Mouse (Mus musculus): Measurements from ENCODE around the gene Sobp. TPM values are rescaled to one million over a fixed set of nuclear protein-coding genes. Genes with fewer than 3 reads are reported as not detected.

Sobp gene
- polyA plus RNA-seq, 1 experiment: not detected

DNA sequence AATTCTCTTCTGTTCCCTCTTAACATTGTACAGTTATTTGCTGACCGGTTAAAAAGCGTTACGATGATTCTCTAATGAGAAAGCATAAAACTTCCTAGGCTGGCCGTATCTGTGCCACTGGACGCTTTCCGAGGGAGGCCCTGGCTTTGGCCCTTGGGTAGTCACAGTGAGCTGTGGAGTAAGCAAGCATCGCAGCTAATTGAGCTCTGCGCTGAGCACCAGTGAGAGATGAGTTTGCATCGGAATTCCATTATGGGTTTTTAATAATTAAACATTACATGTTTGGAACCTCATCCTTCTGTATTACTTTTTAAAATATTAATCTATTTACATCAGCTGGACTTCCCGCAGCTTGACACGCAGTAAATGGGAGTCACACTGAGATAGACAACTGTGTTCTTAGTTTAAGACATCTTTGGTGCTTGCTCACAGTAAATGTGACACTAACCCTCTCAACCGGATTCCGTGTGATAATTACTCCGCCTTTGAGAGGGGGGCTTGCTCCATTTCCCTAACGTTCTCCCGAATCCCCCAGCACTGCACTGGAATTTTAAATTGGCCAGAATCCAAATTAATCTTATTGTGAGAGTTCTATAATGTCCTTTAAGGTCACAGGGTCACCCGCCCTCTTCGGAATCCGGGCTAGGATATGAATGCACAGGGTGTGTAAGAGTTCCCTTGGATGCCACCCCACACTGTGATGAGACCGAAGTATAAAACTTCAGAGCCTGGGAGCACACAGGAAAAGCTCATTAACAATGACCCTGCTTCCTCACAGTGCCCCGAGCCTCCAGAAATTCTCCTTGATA, 137.5 kb downstream of the Sobp start:
- no peak for TF ChIP-seq GATA1 (IDR thresholded peaks at IDR 0.05; ENCODE audit: low read length)

DNA sequence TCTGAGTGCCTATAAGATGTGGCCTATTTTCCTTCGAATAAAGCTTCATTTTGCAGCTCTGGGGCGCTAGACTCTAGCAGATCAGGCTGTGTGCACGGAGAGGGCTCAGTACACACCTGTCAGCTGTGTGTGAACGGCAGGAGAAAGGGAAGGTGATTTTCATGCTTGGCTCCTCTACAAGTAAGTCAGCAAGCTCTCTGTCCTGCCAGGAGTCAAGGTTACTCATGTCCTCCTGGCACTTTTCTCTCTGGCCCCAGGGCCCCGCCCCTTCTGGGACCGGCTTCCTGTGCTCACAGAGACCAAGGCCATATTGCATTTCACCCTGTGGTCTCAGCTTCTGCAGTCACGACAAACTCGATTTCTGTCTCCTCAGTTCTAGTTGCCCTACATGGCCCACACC, 138.8 kb downstream of the Sobp start:
- no peak for TF ChIP-seq GATA1 (IDR thresholded peaks at IDR 0.05; ENCODE audit: low read length)

DNA sequence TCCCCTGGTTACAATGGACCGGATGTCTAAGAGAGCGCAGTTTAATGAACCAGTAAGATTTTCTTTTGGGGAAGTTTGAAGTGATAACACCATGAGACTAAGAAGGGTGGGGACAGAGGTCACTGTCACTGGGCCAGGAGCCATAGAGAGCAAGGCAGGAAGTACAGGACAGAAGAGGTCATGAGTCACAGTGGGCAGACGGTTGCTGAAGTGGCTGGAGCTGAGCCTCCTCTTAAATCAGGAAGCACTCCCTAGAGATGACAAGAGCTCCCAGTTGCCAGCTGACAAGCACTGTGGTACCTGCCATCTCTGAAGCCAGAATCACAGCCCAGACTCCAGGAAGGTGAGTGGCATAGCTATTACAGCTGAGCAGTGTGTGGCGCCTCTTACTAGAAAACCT, 139.5 kb downstream of the Sobp start:
- no peak for TF ChIP-seq GATA1 (IDR thresholded peaks at IDR 0.05; ENCODE audit: low read length)

- TF ChIP-seq GATA1 (IDR thresholded peaks at IDR 0.05; ENCODE audit: low read length): no peak
Measured at GRCm38 (mm10) chr10:43033481-43034248, 140.7 kb downstream of the Sobp start.

GRCm38 (mm10) chr10:43027006-43027405, 147.3 kb downstream of the Sobp start:
- TF ChIP-seq GATA1 (IDR thresholded peaks at IDR 0.05; ENCODE audit: low read length): no peak

GRCm38 (mm10) chr10:43023454-43024194, 150.7 kb downstream of the Sobp start:
- TF ChIP-seq GATA1 (IDR thresholded peaks at IDR 0.05; ENCODE audit: low read length): no peak

- TF ChIP-seq GATA1 (IDR thresholded peaks at IDR 0.05; ENCODE audit: low read length): no peak
Measured at GRCm38 (mm10) chr10:43022190-43022761, 152.1 kb downstream of the Sobp start.

DNA sequence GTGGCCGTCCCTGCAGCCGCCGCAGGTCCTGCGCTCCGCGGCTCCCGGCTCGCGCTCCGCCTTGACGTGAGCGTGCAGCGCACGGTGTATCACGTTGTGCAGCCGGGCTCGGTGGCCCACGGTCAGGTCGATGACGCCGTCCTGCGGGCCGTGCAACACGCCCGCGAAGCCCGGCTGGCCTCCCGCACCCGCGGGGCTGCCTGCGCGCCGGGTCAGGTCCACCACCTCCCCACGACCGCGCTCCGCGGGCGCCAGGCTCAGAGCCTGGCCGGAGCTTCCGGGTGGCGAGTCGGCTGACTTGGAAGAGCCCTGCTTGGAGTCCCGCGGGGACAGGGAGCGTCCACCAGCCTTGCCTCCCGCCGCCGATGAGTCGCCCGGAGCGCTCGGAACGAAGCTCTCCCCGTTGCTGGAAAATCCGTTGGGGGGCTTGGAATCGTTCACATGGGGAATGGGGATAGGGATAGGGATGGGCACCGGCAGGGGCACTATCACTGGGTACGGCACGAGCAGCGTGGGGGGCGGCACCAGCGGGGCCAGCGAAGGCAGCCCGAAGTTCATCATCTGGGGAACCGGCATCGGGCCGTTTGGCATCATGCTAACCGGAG, 152.7 kb downstream of the Sobp start:
- no peak for TF ChIP-seq GATA1 (IDR thresholded peaks at IDR 0.05; ENCODE audit: low read length)

GRCm38 (mm10) chr10:43021017-43021416, 153.3 kb downstream of the Sobp start:
- no peak for TF ChIP-seq GATA1 (IDR thresholded peaks at IDR 0.05; ENCODE audit: low read length)

DNA sequence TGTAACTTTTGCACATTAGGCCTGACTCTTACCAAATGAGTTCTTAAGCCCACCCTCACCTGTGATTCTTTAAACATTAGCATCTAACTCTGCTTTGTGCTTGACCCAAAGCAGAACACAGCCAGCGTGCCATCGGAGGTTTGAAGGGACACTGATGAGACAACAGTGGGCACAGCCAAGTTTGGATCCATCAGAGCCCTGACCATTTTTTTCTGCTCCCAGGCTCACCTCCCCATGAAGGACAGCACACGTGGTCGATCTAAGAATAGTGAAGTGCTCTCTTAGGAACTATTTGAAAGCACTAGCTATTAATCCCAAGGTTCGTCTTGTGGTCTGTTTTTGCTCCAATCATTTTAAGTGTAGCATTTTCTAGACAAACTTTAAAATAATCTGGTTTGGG, 159.5 kb downstream of the Sobp start:
- TF ChIP-seq GATA1 (IDR thresholded peaks at IDR 0.05; ENCODE audit: low read length): no peak

GRCm38 (mm10) chr10:43014358-43014757, 160.0 kb downstream of the Sobp start:
- no peak for TF ChIP-seq GATA1 (IDR thresholded peaks at IDR 0.05; ENCODE audit: low read length)

GRCm38 (mm10) chr10:43008116-43008515, 166.2 kb downstream of the Sobp start:
- TF ChIP-seq GATA1 (IDR thresholded peaks at IDR 0.05; ENCODE audit: low read length): no peak

DNA sequence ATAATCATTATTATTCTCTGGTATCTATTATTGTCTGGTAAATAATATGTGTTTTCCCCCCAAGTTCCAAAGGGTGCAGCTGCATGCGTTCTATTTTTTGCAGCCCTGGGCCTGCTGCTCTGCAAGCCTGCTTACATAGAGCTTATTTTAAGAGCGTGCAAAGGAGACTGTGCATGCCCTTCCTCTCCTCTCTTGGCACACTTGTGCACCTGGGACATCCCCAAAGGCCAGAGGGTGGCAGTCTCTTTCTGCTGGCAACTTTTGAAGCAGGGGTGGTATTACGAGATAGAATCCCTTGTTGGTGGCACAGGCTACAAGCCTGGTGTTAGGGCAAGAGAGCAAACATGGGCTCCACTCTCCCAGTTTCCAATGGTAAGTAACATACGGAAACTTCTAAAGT, 167.8 kb downstream of the Sobp start:
- no peak for TF ChIP-seq GATA1 (IDR thresholded peaks at IDR 0.05; ENCODE audit: low read length)

- no peak for TF ChIP-seq GATA1 (IDR thresholded peaks at IDR 0.05; ENCODE audit: low read length)
Measured at GRCm38 (mm10) chr10:43005677-43006076, 168.7 kb downstream of the Sobp start.

- TF ChIP-seq GATA1 (IDR thresholded peaks at IDR 0.05; ENCODE audit: low read length): no peak
Measured at GRCm38 (mm10) chr10:43005031-43005430, 169.3 kb downstream of the Sobp start.
